Mouse (Mus musculus): Measurements from ENCODE around the gene Grasp. TPM values are rescaled to one million over a fixed set of nuclear protein-coding genes. Genes with fewer than 3 reads are reported as not detected.

Grasp gene
- total RNA-seq, 2 experiments from 2014 or later = 1.0 to 4.1 TPM

DNA sequence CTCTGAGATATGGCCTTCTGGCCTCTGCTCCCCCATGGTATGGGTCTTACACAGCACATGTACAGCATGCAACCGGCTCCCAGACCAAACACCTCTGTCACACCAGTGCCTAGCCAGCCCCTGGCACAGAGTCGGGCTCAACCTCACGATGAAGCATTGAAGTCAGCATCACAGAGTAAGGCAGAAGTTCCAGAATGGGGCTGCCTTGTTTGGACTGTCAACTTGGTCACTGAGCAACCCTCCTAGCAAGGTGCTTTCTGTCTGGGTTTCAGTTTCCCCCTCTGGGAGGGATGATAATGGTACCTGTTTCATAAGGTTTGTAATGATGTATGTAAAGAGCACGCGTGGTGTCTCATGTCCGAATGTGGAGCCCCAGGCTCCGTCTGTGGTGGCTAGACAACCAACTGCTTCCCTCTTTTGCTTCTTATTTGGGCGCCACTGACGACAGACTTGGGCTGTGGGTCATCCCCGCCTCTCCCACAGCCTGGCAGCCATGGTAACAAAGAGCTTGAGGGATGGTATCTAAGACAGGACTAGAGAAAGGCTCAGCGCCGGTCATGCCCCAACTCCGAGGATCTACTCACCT lies 998 bp upstream of the Grasp start:
- ATAC-seq (replicated peaks; ENCODE audit: poor library complexity, severe bottlenecking) = peak; percentile 62

DNA sequence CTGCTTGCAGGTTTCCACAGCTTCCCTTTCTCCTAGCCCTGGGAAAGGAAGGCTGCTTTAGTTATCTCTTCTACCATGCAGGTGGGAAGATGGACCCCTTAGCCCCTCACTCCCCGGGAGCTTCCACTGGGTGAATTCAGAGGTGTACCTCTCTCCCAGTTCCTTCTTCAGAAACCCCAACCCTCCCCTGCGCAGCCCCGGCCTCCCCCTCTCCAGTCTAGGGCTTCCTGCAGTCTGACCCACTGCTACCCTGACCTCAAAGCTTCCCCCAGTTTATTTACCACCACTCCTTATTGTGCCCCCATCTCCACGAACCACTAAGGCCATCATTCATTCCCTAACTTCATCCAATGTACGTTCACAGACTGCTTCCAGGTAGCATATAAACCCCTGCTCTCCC lies 392 bp upstream of the Grasp start:
- ATAC-seq (replicated peaks; ENCODE audit: poor library complexity, severe bottlenecking) = no peak

DNA sequence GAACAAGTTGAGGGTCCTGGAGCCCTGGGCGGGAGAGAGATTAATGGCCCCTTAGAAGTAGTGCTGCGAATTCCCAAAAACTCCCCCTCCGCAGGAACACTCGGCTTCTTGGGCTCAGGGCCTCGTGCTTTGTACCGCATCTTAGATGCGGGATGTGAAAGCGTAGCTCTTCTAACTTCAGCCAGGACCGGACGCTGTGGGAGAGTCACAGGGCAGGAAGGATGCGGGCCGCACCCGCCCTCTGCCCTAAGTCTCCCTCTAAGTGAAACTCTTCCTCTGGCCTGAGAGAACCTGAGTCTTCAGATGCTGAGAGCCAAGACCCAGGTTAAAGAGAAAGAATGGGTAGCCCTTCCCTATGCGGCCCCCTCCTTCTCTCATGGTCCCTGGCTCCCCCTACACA lies 989 bp downstream of the Grasp start:
- ATAC-seq (replicated peaks; ENCODE audit: poor library complexity, severe bottlenecking) = no peak

DNA sequence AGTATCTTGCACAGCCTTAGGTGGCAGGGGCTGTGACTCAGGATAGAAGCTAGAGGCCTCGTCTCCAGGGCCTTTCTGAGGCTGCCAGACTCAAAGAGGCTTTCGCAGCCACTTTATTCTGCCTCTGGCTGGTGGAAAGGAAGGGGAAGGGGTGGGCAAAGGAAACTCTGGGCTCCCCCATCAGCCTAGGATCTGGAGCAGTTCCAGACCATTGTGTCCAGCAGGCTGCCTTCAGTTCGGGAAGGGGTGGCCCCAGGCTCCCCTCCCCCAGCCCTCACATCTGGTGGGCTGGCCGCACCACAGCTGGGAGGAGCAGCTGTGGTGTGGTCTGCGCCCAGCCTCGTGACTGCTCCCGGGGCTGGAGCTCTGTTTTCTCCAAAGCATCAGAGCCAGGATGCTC lies 4.0 kb downstream of the Grasp start:
- no peak for ATAC-seq (replicated peaks; ENCODE audit: poor library complexity, severe bottlenecking)

DNA sequence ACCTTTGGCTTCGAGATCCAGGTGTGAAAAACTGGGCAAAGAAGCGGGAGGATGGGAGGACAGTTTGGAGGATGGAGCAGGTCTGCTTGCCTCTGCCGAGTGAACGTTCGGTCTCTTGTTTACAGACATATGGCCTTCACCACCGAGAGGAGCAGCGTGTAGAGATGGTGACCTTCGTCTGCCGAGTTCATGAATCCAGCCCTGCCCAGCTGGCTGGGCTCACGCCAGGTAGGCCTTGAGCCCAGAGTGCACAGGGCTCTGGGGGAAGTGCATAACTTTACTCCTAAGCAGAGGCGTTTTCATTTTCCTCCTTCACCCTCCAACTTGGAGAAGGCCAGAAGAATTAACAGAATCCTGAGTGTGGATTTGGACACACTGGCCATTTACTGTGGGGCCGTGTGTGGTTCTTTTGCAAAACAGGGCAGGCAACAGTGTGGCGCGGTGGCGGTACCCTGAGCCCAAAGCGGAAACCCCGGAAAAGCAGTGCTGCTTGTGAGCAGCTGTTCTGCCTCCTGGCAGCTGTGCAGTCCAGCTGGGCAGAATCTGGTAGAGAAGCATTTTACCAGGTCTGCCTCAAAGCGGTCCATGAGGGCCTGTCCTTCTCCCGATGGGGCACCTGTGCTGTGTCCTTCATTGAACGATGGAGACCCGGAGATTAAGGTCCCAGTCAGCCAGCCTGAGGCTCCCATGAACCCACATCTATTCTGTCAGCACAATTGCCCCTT lies 5.0 kb downstream of the Grasp start:
- ATAC-seq (replicated peaks; ENCODE audit: poor library complexity, severe bottlenecking) = no peak

DNA sequence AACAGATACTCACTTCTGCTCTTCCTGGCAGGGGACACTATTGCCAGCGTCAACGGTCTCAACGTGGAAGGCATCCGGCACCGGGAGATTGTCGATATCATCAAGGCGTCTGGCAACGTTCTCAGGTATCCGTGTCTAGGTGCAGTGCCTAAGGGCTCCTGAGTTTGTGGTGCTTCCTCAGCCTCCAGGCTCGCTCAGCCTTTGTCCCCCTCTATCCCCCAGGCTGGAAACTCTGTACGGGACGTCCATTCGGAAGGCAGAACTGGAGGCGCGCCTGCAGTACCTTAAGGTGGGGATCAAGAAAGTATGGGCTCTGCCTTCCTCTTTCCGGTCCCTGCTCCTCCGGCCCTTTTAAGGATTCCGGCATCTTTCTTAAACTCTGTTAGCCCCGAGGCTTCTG lies 6.5 kb downstream of the Grasp start:
- no peak for ATAC-seq (replicated peaks; ENCODE audit: poor library complexity, severe bottlenecking)

DNA sequence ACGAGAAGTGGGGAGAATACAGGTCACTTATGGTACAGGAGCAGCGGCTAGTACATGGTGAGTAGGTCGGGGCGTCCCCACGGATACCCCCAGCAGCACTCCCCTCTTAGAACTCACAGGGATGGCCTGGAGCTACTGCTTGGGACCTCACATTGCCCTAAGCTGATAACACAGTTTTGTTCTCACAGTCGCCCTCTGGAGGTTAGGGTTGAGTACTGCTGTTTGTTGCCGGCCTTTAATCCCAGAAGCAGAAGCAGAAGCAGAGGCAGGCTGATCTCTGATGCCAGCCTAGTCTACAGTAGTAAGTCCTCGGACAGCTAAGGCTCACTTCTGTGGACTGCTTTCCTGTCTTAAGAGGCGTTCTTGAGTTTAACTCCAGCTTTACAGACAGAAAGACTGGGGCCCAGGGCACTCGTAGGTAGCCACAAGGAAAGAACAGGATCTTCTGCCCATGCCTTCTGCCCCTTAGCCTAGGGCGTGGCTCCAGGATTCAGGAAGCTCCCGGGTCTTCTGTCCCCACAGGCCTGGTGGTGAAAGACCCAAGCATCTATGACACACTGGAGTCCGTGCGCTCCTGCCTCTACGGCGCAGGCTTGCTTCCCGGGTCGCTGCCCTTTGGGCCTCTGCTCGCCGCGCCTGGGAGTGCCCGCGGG lies 7.1 kb downstream of the Grasp start:
- peak; percentile 58 for ATAC-seq (replicated peaks; ENCODE audit: poor library complexity, severe bottlenecking)

DNA sequence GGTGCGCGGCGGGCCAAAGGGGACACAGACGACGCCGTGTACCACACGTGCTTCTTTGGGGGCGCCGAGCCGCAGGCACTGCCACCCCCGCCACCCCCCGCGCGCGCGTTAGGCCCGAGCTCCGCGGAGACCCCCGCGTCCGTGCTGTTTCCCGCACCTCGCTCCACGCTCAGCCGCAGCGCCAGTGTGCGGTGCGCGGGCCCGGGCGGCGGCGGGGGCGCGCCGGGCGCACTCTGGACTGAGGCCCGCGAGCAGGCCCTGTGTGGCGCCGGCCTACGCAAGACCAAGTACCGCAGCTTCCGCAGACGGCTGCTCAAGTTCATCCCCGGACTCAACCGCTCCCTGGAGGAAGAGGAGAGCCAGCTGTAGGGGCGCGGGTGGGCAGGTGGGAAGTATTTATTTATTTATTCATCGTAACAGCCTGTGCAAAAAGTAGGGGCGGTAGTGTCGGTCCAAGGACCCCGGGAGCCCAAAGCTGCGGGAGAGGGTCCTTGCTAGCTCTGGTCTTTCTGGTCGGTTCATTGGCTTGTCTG lies 7.7 kb downstream of the Grasp start:
- ATAC-seq (replicated peaks; ENCODE audit: poor library complexity, severe bottlenecking) = no peak

DNA sequence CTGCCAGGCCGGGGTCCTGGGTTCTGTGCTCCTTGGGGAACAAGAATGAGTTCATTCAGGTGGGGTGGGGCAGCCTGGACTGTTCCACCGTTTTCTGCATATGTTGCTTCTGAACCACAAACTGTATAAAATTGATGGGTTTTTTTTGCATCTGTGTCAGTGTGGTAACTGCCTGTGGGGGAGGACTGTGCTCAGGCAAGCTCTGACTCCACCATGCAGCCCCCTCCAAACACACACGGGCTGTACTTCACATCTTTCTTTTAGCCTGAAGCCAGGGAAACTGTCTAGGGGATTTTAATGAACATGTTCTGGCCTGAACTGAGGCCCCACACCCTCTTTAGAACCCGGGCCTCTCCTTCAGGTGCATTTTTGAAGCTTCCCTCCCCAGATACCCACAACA lies 8.6 kb downstream of the Grasp start:
- ATAC-seq (replicated peaks; ENCODE audit: poor library complexity, severe bottlenecking) = no peak

DNA sequence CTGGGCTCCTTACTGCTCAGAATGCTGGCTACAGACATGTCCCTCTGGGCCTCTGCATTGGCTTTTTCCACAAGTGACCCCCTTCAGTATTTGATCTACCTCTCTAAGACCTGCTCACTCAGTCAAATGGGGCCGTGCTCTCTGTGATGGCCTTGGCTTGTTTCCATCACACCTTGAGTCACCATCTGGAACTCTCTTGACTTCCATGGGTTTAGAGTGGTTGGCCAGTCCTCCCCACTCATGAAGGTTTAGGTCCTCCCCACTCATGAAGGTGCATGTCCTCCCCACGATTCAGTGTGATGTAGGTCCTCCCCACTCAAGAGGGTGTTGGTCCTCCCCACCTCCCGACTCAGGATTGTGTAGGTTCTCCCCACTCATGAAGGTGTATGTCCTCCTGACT lies 9.2 kb downstream of the Grasp start:
- no peak for ATAC-seq (replicated peaks; ENCODE audit: poor library complexity, severe bottlenecking)

DNA sequence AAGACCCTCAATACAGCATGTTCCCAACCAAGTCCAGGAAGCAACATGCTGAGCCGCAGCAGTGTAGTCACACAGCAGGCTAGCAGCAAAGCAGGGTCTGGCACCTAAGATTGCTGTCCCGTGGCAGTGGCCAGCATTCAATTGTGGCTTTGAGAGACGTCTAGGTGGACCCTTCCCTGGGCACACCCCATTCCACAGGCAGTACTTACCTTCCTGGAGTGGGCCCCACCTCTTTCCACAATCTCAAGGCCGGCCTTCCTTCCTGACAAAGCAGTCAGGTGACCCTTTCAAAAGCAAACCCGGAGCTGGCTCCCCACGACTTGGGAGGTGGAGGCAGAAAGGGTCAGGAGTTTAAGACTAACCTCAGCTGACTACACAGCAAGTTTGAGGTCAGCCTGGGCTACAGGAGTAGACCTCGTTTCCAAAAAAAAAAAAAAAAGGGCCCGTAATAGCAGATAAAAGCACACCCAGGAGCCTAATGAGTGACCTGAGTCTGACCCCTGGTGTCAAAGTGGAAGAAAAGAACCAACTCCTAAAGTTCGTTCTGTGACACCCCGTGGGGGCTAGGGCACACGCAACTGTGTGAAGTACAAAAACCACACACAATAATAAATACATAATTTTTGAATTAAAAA lies 9.8 kb downstream of the Grasp start:
- no peak for ATAC-seq (replicated peaks; ENCODE audit: poor library complexity, severe bottlenecking)

DNA sequence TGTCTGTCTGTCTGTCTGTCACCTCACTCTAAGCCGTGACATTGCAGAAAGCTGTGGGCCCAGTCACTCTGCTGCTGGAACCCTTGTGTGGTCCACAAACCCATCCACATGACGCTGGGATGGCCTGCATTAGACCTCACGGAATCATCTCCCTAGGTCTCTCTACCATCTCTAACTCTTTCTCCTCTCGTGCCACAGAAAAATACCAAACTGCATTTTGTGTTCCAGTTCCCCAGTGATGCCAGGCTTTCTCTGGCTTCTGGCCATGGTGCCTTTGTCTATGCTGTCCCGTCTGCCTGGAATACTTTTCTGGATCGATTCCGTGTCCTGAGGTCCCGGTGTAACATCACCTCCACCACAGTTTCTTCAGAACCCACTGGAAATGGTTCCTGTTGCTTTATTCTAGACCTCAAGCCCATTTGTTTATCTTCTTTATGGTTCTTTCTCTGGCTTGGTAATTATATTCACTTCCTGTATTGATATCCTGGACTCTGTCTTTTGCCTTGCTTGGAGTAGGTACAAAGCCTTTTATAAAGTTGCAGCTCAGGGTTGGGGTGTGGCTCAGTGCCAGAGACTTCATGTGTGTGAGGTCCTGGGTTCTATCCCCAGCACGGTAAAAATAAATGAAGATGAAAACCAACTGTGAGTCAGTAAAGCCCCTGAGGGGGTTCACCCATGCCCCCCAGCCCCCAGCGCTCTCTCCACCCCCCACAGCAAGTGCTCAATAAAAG lies 10.8 kb downstream of the Grasp start:
- no peak for ATAC-seq (replicated peaks; ENCODE audit: poor library complexity, severe bottlenecking)

DNA sequence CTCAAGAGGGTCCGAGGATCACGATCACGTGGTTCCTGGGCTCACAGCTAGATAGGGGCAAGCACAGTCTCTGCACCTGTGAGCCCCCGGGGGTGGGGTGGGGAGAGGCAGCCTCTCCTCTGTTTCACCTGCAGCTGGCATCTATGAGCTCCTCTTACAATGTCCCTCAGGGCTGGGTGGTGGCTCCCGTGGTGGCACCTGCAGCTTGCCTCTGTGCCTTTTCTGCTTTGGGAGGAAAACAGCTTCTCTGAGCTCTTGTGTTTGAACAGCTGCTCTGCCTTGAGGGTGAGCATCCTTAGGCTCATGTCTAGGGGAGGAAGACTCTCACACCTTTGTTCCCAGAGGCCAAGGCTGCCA lies 11.3 kb downstream of the Grasp start:
- no peak for ATAC-seq (replicated peaks; ENCODE audit: poor library complexity, severe bottlenecking)

DNA sequence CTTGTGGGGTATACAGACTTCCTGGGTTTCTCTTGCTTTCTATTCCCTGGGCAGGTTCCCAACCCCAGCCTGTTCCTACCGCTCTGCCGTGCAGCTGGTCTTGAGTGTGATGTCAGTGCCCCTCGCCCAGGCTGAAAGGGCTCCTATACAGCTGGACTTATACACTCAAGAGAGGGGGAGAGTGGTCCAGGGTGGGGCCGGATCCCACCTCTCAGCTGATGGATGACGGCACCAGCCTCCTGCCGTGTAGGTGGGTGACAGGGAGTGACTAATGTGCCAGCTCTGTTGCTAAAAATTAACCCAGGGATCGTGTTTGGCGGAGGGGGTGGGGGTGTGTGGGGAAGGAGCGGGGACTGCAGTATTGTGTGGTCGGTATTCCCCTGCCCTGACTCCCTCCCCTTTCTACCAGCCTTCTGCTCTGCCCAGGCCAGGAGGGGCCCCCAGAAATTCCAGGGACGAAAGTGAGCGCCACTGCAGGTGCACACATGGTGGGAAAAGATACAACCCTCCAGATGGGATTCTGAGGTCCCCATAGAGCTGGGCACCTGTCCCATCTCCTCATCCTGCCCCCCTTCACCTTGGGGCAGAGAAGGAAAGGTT lies 11.8 kb downstream of the Grasp start:
- ATAC-seq (replicated peaks; ENCODE audit: poor library complexity, severe bottlenecking) = no peak

DNA sequence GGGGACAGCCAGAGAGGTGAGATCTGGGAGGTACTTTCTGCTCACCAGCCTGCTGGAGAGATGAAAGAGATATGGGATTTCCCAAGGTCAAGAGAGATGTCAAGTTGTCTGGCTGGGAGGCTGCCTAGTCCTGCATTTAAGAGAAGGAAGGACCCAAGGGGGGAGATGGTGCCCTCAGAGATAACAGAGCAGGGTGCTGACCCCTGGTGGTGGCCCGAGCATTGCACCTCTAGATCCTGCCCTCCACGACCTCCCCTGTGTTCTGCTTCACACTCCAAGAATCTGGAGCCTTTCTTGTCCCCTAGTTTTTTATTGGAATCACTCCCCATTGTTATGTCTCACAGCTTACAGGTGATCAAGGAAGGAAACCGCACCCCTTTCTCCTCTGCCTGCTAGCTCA lies 12.9 kb downstream of the Grasp start:
- peak; percentile 68 for ATAC-seq (replicated peaks; ENCODE audit: poor library complexity, severe bottlenecking)

DNA sequence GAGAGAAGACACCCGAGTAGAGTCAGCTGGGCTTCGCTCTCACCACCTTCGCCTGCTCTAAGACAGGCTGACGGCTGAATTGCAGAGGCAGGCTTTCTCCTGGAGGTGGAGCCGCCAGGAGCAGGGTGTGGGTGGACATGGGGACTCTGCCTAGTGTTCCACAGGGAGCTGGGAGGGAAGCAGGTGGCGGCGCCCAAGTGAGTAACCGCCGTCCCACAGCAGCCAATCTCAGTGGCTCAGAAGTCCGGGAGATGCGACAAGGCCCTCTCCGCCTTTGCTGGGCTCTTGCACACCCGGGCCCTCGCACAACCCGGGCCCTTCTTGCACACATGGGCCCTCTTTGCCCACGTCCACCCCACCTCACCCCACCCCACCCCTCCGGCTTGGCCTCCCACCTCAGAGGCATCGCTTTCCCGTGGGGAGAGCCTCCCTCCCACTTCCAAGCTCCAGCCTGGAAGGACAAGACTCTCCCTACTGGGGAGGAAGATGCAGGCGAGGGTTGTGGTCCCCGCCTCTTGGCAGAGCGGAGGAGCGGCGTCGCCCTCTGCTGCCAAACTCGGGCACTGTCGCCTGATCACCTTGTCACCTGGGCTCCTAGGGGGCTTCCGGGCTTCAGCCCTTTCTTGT lies 15.0 kb downstream of the Grasp start:
- no peak for ATAC-seq (replicated peaks; ENCODE audit: poor library complexity, severe bottlenecking)

DNA sequence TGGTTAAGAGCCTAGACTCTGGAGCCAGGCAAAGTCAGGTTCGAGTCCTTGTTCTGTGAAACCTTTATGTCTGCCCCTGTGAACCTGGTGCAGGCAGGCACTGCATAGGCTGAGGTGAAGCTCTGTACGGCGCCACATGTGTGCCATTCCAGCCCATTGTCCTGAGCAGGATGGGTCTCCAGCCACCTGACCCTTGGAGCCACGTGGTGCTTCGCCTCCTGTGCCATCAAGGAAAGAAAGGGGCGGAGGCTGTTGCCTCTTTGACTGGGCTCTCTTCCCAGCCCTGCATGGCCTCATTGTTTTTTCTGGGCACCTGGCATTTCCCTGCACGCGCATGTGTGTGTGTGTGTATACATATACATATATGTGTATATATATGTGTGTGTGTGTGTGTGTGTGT lies 15.8 kb downstream of the Grasp start:
- ATAC-seq (replicated peaks; ENCODE audit: poor library complexity, severe bottlenecking) = no peak

DNA sequence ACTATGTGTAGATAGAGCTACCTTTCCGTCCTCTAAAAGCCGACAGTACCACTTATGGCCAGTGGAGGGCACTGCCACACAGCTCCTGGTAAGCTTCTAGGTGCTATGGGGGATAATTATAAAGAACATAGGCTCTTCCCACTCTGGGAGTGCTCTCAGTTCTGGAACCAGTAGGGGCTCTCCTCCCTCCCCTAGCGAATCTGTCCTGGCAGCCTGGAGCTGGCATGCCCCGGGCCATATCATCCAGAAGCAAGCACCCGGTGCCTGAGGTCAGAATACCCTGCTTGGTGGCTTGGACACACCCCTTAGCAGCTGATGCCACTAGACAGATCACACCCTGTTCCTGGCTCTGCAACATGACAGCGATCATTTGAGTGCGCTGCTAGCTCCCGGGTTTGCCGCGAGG lies 16.8 kb downstream of the Grasp start:
- peak; percentile 65 for ATAC-seq (replicated peaks; ENCODE audit: poor library complexity, severe bottlenecking)

DNA sequence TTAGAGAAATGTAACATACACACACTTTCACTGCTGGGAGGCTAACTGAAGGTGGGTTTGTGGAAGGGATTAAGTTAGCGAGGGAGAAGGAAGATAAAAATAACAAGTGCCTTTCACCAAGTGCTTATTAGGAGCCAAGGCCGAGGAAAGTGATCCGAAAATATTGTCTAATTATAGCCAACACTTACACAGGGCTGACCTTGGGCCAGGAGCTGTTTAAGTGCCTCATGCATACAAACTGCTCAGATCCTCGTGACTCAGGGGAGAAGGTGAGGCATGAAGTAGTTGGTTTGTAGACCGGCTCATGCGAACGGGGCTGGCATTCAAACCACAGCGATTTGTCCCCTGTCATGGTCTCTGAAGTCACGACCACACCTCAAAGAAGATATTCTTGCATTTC lies 17.2 kb downstream of the Grasp start:
- ATAC-seq (replicated peaks; ENCODE audit: poor library complexity, severe bottlenecking) = no peak

DNA sequence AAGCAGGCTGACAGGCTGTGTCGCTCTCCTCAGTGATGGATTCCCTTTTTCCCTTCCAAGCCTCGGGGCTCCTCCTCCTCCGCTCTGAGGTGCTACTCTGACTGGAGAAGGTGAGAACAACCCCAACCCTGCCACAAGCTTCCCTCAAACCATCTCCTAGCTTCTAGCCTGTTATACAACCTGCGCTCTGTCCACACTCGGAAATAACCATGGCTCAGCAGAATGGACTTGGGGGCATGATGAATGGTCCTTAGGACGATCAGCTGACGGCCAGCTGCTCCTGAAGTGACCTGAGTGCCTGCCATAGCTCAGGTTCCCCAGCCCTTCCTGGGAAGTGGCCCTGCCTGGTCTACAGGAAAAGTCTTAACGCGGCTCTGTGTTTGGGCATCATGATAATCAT lies 17.9 kb downstream of the Grasp start:
- ATAC-seq (replicated peaks; ENCODE audit: poor library complexity, severe bottlenecking) = no peak
